Mouse (Mus musculus): ENCODE measurements around the gene Prdx1. TPM values are rescaled to one million over a fixed set of nuclear protein-coding genes. Genes with fewer than 3 reads are reported as not detected.
A peak's percentile ranks its signal among the peaks of the same experiment; 100 is the strongest.

Prdx1 gene
- polyA plus RNA-seq, 1 experiment from 2014 or later: 1,472 TPM

GRCm38 (mm10) chr4:116719396-116719795, 34.1 kb downstream of the Prdx1 start:
- no peaks in the 10 kb centered on the region for H3K9me3 ChIP-seq
- H3K36me3 ChIP-seq (replicated peaks): peaks cover 21% of the 10 kb centered on the region
- DNase-seq (ENCODE audit: extremely low spot score, low spot score): peak; percentile 54
- 26% methylated on average over 3 of the region's 3 CpGs for WGBS
- peaks cover 24% of the 10 kb centered on the region for H3K4me1 ChIP-seq
- H3K27me3 ChIP-seq (ENCODE audit: poor library complexity, severe bottlenecking): peaks cover 15% of the 10 kb centered on the region
- H3K27ac ChIP-seq: no peak overlapping the region
- no peak overlapping the region for H3K4me3 ChIP-seq

- WGBS: 1% methylated on average over 34 of the region's 34 CpGs
- peak; percentile 94 for DNase-seq (ENCODE audit: extremely low spot score, low spot score)
- no peaks in the 10 kb centered on the region for H3K9me3 ChIP-seq
- peak within 1 kb of the TSS; percentile 89 for H3K4me3 ChIP-seq
- peaks cover 24% of the 10 kb centered on the region for H3K4me1 ChIP-seq
- H3K27me3 ChIP-seq (ENCODE audit: poor library complexity, severe bottlenecking): peaks cover 15% of the 10 kb centered on the region
- peak within 1 kb of the TSS; percentile 92 for H3K27ac ChIP-seq
- H3K36me3 ChIP-seq (replicated peaks): peaks cover 11% of the 10 kb centered on the region
Observed at GRCm38 (mm10) chr4:116720343-116721097, 35.2 kb downstream of the Prdx1 start, which contains the start of gene Tesk2. Tesk2 (plus strand) TSS chr4:116720948.

- DNase-seq (ENCODE audit: extremely low spot score, low spot score): no peak
- Histone ChIP-seq H3K27ac (peak overlapping the region; percentile 92), H3K4me3 (peak overlapping the region; percentile 89), H3K4me1 (peaks cover 24% of the 10 kb centered on the region), H3K36me3 (replicated peaks) (peaks cover 4% of the 10 kb centered on the region), H3K27me3 (ENCODE audit: poor library complexity, severe bottlenecking) (peaks cover 15% of the 10 kb centered on the region), H3K9me3 (no peaks in the 10 kb centered on the region)
- under 1% methylated on average over 29 of the region's 29 CpGs for WGBS
Observed at GRCm38 (mm10) chr4:116721098-116721628, 35.8 kb downstream of the Prdx1 start.

- Histone ChIP-seq H3K4me3 (peak overlapping the region; percentile 89), H3K9me3 (no peaks in the 10 kb centered on the region), H3K27me3 (ENCODE audit: poor library complexity, severe bottlenecking) (peaks cover 15% of the 10 kb centered on the region), H3K27ac (no peak overlapping the region), H3K4me1 (peaks cover 24% of the 10 kb centered on the region), H3K36me3 (replicated peaks) (no peaks in the 10 kb centered on the region)
- 31% methylated on average over 7 of the region's 7 CpGs for WGBS
- DNase-seq (ENCODE audit: extremely low spot score, low spot score): no peak
Observed at GRCm38 (mm10) chr4:116722230-116722629, 36.9 kb downstream of the Prdx1 start.

GRCm38 (mm10) chr4:116725444-116725843, 40.1 kb downstream of the Prdx1 start:
- Histone ChIP-seq H3K27me3 (ENCODE audit: poor library complexity, severe bottlenecking) (peaks cover 15% of the 10 kb centered on the region), H3K4me1 (peaks cover 17% of the 10 kb centered on the region), H3K9me3 (no peaks in the 10 kb centered on the region), H3K36me3 (replicated peaks) (no peaks in the 10 kb centered on the region), H3K4me3 (no peak overlapping the region), H3K27ac (no peak overlapping the region)
- no peak for DNase-seq (ENCODE audit: extremely low spot score, low spot score)
- 86% methylated on average over 5 of the region's 5 CpGs for WGBS

GRCm38 (mm10) chr4:116727401-116727800, 42.1 kb downstream of the Prdx1 start:
- no peak overlapping the region for H3K27ac ChIP-seq
- no peak overlapping the region for H3K4me3 ChIP-seq
- no peaks in the 10 kb centered on the region for H3K9me3 ChIP-seq
- peaks cover 2% of the 10 kb centered on the region for H3K4me1 ChIP-seq
- no peaks in the 10 kb centered on the region for H3K36me3 ChIP-seq (replicated peaks)
- WGBS: 88% methylated on average over 3 of the region's 3 CpGs
- no peak for DNase-seq (ENCODE audit: extremely low spot score, low spot score)
- H3K27me3 ChIP-seq (ENCODE audit: poor library complexity, severe bottlenecking): peaks cover 7% of the 10 kb centered on the region

- Histone ChIP-seq H3K36me3 (replicated peaks) (no peaks in the 10 kb centered on the region), H3K4me3 (no peak overlapping the region), H3K9me3 (no peaks in the 10 kb centered on the region), H3K27me3 (ENCODE audit: poor library complexity, severe bottlenecking) (no peaks in the 10 kb centered on the region), H3K27ac (no peak overlapping the region), H3K4me1 (no peaks in the 10 kb centered on the region)
- DNase-seq (ENCODE audit: extremely low spot score, low spot score): no peak
- 91% methylated on average over 3 of the region's 3 CpGs for WGBS
Observed at GRCm38 (mm10) chr4:116729532-116729931, 44.2 kb downstream of the Prdx1 start.

GRCm38 (mm10) chr4:116731077-116731476, 45.7 kb downstream of the Prdx1 start:
- H3K9me3 ChIP-seq: no peaks in the 10 kb centered on the region
- no peak for DNase-seq (ENCODE audit: extremely low spot score, low spot score)
- no peaks in the 10 kb centered on the region for H3K27me3 ChIP-seq (ENCODE audit: poor library complexity, severe bottlenecking)
- no peaks in the 10 kb centered on the region for H3K4me1 ChIP-seq
- H3K27ac ChIP-seq: no peak overlapping the region
- H3K36me3 ChIP-seq (replicated peaks): no peaks in the 10 kb centered on the region
- H3K4me3 ChIP-seq: no peak overlapping the region
- 89% methylated on average over 9 of the region's 9 CpGs for WGBS

- Histone ChIP-seq H3K27ac (no peak overlapping the region), H3K36me3 (replicated peaks) (no peaks in the 10 kb centered on the region), H3K4me1 (no peaks in the 10 kb centered on the region), H3K4me3 (no peak overlapping the region), H3K27me3 (ENCODE audit: poor library complexity, severe bottlenecking) (no peaks in the 10 kb centered on the region), H3K9me3 (no peaks in the 10 kb centered on the region)
- 88% methylated on average over 5 of the region's 5 CpGs for WGBS
- DNase-seq (ENCODE audit: extremely low spot score, low spot score): no peak
Observed at GRCm38 (mm10) chr4:116732355-116732754, 47.0 kb downstream of the Prdx1 start.

- H3K27ac ChIP-seq: no peak overlapping the region
- H3K4me3 ChIP-seq: no peak overlapping the region
- no peaks in the 10 kb centered on the region for H3K36me3 ChIP-seq (replicated peaks)
- no peaks in the 10 kb centered on the region for H3K4me1 ChIP-seq
- no peaks in the 10 kb centered on the region for H3K27me3 ChIP-seq (ENCODE audit: poor library complexity, severe bottlenecking)
- WGBS: 93% methylated on average over 2 of the region's 2 CpGs
- no peak for DNase-seq (ENCODE audit: extremely low spot score, low spot score)
- H3K9me3 ChIP-seq: no peaks in the 10 kb centered on the region
Observed at GRCm38 (mm10) chr4:116734996-116735395, 49.7 kb downstream of the Prdx1 start.

- H3K27ac ChIP-seq: no peak overlapping the region
- H3K4me3 ChIP-seq: no peak overlapping the region
- 0 out of 2 replicates have a peak, but pooled peaks cover 4% of the 10 kb centered on the region for H3K36me3 ChIP-seq (replicated peaks)
- no peaks in the 10 kb centered on the region for H3K27me3 ChIP-seq (ENCODE audit: poor library complexity, severe bottlenecking)
- no peaks in the 10 kb centered on the region for H3K9me3 ChIP-seq
- DNase-seq (ENCODE audit: extremely low spot score, low spot score): no peak
- H3K4me1 ChIP-seq: no peaks in the 10 kb centered on the region
- WGBS: 89% methylated on average over 9 of the region's 9 CpGs
Observed at GRCm38 (mm10) chr4:116738972-116739751, 53.8 kb downstream of the Prdx1 start.

GRCm38 (mm10) chr4:116749750-116750149, 64.4 kb downstream of the Prdx1 start:
- Histone ChIP-seq H3K27ac (no peak overlapping the region), H3K27me3 (ENCODE audit: poor library complexity, severe bottlenecking) (no peaks in the 10 kb centered on the region), H3K4me3 (no peak overlapping the region), H3K9me3 (no peaks in the 10 kb centered on the region), H3K36me3 (replicated peaks) (no peaks in the 10 kb centered on the region), H3K4me1 (no peaks in the 10 kb centered on the region)
- WGBS: 93% methylated on average over 2 of the region's 2 CpGs
- DNase-seq (ENCODE audit: extremely low spot score, low spot score): no peak
